Mouse (Mus musculus): Measurements from ENCODE around the gene Lck. TPM values are rescaled to one million over a fixed set of nuclear protein-coding genes. Genes with fewer than 3 reads are reported as not detected.

Gene Lck
- total and polyA plus RNA-seq, 2 experiments from 2014 or later: 17.5 to 20.7 TPM

DNA sequence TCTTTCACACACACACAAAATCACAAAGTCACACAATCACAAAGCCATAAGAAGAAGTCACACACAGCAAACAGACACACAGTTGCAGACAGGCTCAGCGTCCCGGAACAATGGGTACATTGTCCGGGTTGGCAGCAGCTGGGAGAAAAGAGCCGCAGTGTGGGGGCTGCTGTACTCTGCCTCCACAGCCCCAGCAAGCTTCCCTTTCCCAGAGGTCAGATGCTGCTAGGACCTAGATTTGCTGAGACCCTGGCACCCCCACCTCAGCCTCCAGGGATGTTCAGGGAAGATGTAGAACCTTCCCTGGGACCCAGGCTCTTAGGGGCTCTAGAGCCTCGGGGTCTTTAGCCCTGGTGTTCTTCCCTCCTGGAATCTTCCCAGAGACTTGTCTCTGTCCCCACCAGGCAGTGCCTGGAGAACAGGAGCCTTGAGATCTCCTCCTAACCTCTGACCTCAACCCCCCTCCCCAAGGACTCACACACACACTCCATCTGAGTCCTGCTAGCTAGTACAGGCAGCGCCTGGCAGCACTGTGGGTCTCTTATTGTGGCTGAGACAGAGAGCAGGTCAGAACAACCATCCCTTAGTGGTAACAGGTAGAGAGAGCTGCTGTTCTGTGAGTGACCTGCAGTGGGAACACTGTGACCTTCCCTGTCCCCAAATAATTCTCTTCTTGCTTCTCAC lies 61.9 kb downstream of the Lck start:
- Histone ChIP-seq H3K4me3 (ENCODE audit: low read depth, low read length) (no peak overlapping the region), H3K9ac (replicated peaks; ENCODE audit: low read length, poor library complexity, severe bottlenecking) (no peak overlapping the region), H3K36me3 (ENCODE audit: insufficient read depth, low read length) (peaks cover 2% of the 10 kb centered on the region; the same call in 1 of the 2 replicates), H3K27me3 (ENCODE audit: insufficient read depth, low read length) (no peaks in the 10 kb centered on the region), H3K9me3 (ENCODE audit: low read length) (no peaks in the 10 kb centered on the region), H3K4me2 (ENCODE audit: low read depth, low read length, poor library complexity, severe bottlenecking) (no peak overlapping the region), H3K27ac (ENCODE audit: low read depth, low read length) (no peak overlapping the region), H3K4me1 (ENCODE audit: insufficient read depth, low read length) (no peaks in the 10 kb centered on the region; the same call in 1 of the 2 replicates)
- 21% methylated on average over 6 of the region's 6 CpGs for WGBS
- TF ChIP-seq CTCF (IDR thresholded peaks at IDR 0.05): no peak
- DNase-seq (ENCODE audit: low spot score) (peak; percentile 48), ATAC-seq (ENCODE audit: low FRiP score) (no peak)

DNA sequence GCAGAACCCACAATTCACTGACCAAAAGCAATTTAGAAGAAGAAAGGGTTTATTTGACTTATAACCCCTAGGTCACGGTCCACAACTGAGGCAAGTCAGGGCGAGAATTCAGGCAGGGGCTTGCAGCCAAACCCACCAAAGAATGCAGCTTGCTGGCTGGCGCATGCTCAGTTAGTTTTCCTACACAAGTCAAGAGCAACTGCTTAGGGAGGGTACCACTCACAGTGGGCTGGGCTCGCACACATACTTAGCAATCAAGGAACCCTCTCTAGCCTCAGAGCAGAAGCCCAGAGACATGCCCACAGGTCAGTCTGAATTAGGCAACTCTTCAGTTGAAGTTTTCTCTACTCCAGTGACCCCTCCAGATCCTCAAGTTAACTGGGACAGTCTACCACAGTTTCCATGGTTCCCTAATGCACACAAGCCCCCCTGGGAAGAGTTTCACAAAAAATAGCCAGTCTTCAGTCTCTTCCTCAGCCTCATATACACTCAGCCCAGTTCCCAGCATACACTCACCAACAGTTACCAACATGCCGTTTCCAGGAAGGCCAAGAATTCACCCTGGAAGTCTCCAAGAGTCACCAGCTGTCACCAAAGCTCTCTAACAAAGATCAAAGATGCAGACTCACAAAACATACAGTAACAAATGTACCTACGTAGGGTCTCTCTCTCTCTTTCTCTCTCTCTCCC lies 62.6 kb downstream of the Lck start:
- no peaks in the 10 kb centered on the region for H3K9me3 ChIP-seq (ENCODE audit: low read length)
- no peak for ATAC-seq (ENCODE audit: low FRiP score)
- no peak overlapping the region for H3K9ac ChIP-seq (replicated peaks; ENCODE audit: low read length, poor library complexity, severe bottlenecking)
- H3K4me2 ChIP-seq (ENCODE audit: low read depth, low read length, poor library complexity, severe bottlenecking): no peak overlapping the region
- H3K4me3 ChIP-seq (ENCODE audit: low read depth, low read length): no peak overlapping the region
- no peaks in the 10 kb centered on the region for H3K36me3 ChIP-seq (ENCODE audit: insufficient read depth, low read length)
- no peaks in the 10 kb centered on the region; the same call in 1 of the 2 replicates for H3K4me1 ChIP-seq (ENCODE audit: insufficient read depth, low read length)
- TF ChIP-seq CTCF (IDR thresholded peaks at IDR 0.05): no peak
- no peaks in the 10 kb centered on the region for H3K27me3 ChIP-seq (ENCODE audit: insufficient read depth, low read length)
- no peak overlapping the region; the same call in 1 of the 2 replicates for H3K27ac ChIP-seq (ENCODE audit: low read depth, low read length)
- 41% methylated on average over 6 of the region's 6 CpGs for WGBS
- peak; percentile 57 for DNase-seq (ENCODE audit: low spot score)

DNA sequence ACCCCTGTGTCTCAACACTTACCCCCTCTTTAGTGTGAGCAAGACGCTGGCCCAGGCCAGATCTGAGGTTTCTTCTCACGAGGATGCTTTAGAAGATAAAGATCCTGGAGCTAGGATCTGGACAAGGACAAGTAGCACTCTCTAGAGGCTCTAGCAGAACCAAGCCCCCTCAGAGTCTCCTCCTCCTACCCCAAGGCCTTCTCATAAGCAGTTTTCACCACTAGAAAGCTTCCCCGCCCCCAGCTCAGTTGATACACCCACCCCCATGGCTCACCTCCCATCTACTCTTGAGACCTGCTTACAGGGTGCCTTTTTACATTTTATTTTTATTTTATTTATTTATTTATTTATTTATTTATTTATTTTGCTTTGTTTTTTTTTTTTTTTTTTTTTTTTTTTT lies 63.8 kb downstream of the Lck start:
- Histone ChIP-seq H3K4me1 (ENCODE audit: insufficient read depth, low read length) (no peaks in the 10 kb centered on the region; the same call in 1 of the 2 replicates), H3K4me3 (ENCODE audit: low read depth, low read length) (no peak overlapping the region), H3K27me3 (ENCODE audit: insufficient read depth, low read length) (no peaks in the 10 kb centered on the region), H3K9me3 (ENCODE audit: low read length) (no peaks in the 10 kb centered on the region), H3K4me2 (ENCODE audit: low read depth, low read length, poor library complexity, severe bottlenecking) (no peak overlapping the region), H3K9ac (replicated peaks; ENCODE audit: low read length, poor library complexity, severe bottlenecking) (no peak overlapping the region), H3K27ac (ENCODE audit: low read depth, low read length) (no peak overlapping the region), H3K36me3 (ENCODE audit: insufficient read depth, low read length) (no peaks in the 10 kb centered on the region)
- WGBS: 73% methylated on average over 3 of the region's 3 CpGs
- ATAC-seq (ENCODE audit: low FRiP score) (no peak), DNase-seq (ENCODE audit: low spot score) (no peak)
- no peak for TF ChIP-seq CTCF (IDR thresholded peaks at IDR 0.05)

DNA sequence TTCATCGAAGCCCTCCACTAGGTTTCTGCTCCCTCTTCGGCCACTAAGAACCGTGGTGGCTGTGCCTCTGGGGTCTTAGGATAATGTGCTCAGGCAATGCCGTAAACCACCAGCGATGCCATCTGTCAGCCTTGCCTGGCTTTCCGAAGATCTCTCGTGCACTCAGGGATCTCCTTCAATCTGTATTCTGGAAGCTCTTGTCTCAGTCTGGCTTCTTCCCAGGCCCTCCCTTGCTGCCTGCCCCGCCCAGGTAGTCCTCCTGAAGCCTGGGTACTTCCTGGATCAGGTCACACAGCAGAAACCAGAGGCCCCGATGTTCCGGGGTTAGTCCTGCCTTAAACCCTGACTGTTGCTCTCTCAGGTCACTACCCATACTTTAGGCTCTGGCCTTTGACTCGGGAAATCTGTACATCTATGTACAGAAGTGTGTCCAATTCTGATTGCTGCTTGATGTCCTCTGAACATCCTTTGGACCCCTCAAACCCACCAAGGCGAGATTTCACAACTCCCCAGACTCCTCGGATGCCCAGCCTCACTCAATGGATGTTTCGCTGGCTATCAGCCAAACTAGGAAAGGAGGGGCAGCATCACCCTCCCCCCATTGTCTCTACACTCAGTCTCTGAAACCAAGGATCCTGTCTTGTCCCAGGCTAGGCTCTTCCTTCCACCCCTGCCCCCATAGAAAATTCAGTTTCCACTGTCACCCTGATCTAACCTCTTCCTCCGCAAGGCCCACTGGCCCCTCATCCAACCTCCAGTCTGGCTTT lies 64.4 kb downstream of the Lck start:
- Histone ChIP-seq H3K27ac (ENCODE audit: low read depth, low read length) (no peak overlapping the region), H3K4me1 (ENCODE audit: insufficient read depth, low read length) (no peaks in the 10 kb centered on the region; the same call in 1 of the 2 replicates), H3K9ac (replicated peaks; ENCODE audit: low read length, poor library complexity, severe bottlenecking) (no peak overlapping the region), H3K36me3 (ENCODE audit: insufficient read depth, low read length) (no peaks in the 10 kb centered on the region), H3K9me3 (ENCODE audit: low read length) (no peaks in the 10 kb centered on the region), H3K4me2 (ENCODE audit: low read depth, low read length, poor library complexity, severe bottlenecking) (no peak overlapping the region), H3K27me3 (ENCODE audit: insufficient read depth, low read length) (no peaks in the 10 kb centered on the region), H3K4me3 (ENCODE audit: low read depth, low read length) (no peak overlapping the region)
- 50% methylated on average over 15 of the region's 15 CpGs for WGBS
- ATAC-seq (ENCODE audit: low FRiP score) (no peak), DNase-seq (ENCODE audit: low spot score) (peak; percentile 55)
- no peak for TF ChIP-seq CTCF (IDR thresholded peaks at IDR 0.05)

DNA sequence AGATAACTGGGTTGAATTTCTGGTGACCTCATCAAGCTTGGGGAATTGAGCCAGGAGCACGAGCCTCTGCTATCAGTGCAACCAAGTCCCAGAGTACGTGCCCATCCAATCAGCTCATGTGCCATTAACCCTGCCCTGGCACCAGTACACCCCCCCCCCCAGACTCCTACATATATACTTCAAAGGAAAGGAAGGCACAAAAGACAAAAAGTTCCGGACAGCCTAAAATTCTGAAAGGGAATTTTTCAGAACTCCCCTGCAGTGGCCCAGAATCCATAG lies 65.3 kb downstream of the Lck start:
- no peak overlapping the region for H3K4me3 ChIP-seq (ENCODE audit: low read depth, low read length)
- 80% methylated on average over 3 of the region's 3 CpGs for WGBS
- ATAC-seq (ENCODE audit: low FRiP score) (no peak), DNase-seq (ENCODE audit: low spot score) (no peak)
- no peak overlapping the region for H3K4me2 ChIP-seq (ENCODE audit: low read depth, low read length, poor library complexity, severe bottlenecking)
- no peaks in the 10 kb centered on the region for H3K9me3 ChIP-seq (ENCODE audit: low read length)
- no peaks in the 10 kb centered on the region for H3K27me3 ChIP-seq (ENCODE audit: insufficient read depth, low read length)
- no peak overlapping the region for H3K9ac ChIP-seq (replicated peaks; ENCODE audit: low read length, poor library complexity, severe bottlenecking)
- no peaks in the 10 kb centered on the region for H3K36me3 ChIP-seq (ENCODE audit: insufficient read depth, low read length)
- H3K27ac ChIP-seq (ENCODE audit: low read depth, low read length): no peak overlapping the region
- H3K4me1 ChIP-seq (ENCODE audit: insufficient read depth, low read length): no peaks in the 10 kb centered on the region; the same call in 1 of the 2 replicates
- TF ChIP-seq CTCF (IDR thresholded peaks at IDR 0.05): no peak
